Mouse (Mus musculus) common myeloid progenitor, adult 5-6 weeks (primary cell): ENCODE measurements around the gene Ccdc162. TPM values are rescaled to one million over a fixed set of nuclear protein-coding genes. Genes with fewer than 3 reads are reported as not detected.
A peak's percentile ranks its signal among the peaks of the same experiment; 100 is the strongest.

Source experiments
- ATAC-seq: replicated peaks from 2 replicates; pipeline ENCODE4 v1.8.0; 2016; ENCODE audit warnings: low read depth, mild to moderate bottlenecking, moderate TSS enrichment, inconsistent platforms; ENCODE audit not compliant: poor library complexity, severe bottlenecking
- total RNA-seq: library from RNA; stranded (forward); fragments of 200-1000, 187-1606 nt; gene quantifications from 2 replicates; pipeline ENCODE4 v1.2.3, GENCODE M21; 2017

The Ccdc162 gene
- total RNA-seq, 1 experiment from 2014 or later, result not detected

DNA sequence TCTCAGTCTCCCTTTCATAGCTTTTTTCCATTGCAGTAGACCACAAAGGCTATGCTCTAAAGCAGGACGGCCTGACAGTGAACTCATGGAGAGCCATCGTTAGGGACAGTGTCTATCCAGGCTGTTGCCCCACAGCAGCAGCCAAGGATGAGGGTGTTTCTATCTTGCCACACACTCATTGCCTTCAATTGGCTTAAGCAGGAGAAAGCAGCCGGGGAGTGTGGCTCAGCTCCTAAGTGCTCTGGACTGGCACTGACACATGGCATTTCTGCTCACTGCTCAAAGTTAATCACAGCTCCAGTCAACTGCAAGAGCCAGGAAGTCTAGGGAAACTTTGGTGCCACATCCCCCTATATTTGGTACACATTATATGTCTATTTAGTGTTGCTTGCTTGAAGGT is 64.9 kb downstream of the Ccdc162 start:
- no peak for ATAC-seq

DNA sequence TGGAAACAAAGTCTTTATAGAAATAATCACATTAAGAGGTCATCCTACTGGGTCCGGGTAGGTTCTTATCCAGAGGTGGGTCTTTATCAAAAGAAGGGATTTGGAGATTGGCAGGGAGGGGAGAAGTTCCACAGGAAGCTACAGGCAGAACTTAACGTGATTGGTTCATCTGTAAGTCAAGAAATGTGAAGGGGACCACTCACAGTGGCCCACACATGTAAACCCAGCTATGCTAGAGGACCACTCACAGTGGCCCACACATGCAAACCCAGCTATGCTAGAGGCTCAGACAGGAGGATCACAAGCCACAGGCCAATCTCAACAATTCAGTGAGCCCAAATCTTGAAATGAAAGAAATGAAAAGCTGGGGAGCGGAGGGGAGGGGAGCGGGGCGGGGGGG is 67.2 kb downstream of the Ccdc162 start:
- ATAC-seq, result no peak

DNA sequence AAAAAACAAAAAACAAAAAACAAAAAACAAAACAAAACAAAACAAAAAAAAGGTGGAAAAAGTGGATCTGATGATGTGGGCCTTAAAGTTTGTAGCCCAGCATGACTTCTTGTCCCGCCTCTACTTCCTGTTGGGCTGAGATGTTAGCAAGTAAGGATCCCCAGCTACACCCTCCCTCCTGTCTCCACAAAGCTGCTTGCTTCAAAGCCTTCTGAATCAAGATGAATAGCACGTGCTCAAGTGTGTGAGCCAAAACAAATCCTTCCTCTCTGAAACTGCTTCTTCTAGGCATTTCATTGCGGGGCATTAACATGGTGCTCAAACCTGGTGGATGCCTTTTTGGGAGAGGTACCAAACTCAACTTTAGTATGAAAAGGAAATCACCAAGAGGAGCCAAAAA is 77.7 kb downstream of the Ccdc162 start:
- ATAC-seq, result no peak

DNA sequence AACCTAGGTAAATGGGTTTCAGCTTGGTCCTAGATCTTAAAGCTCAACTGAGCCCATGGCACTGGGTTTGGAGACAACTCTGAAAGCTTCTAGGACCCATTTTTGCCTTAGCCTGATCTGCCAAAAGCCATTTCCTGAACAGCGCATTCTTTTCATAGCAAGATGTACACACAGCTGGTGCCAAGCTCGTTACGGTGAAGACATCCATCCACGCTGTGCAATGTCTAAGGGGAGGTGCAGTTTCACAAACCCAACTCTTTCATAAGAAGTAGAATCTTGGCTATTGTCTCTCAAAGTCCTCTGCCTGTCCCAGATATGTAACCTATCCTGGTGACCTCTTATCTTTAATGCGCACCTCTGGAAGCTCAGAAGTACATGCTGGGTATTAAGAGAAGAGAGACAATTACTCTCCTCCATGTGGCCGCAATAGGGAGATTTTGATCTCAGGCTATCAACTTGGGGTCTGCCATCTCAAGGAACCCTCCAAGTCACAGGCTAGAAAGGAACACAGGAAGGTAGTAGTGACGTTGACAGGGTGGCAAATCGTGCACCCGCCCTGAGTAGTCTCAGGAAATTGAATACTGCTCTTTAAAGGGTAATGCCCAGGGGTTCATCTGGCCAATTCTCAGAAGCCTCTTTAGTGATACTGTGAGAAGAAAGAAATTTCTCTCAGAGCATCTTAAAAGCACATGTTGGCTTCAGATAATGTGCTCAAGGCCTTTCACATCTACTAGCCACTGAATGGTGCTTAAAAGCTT is 81.0 kb downstream of the Ccdc162 start:
- ATAC-seq, result peak; percentile 39; the same call in 1 of the 2 replicates

DNA sequence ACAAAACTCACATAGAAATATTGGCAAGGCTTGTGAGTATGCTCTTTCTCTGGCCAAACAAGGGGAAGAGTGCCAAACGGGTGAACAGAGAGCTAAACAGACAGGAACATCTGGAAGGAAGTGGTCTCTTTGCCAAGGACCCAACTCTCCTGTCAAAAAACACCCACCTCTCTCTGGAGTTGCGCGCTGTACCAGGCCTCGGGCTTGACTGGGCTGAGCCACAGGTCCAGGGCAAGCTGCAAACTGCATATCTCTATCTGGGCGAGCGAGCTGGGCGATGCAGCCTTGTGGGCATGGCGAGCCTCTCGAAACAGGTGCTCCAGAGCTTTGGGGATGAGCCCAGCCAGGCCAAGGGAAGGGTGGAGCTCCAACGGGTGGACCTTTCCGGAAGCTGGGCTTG is 82.6 kb downstream of the Ccdc162 start:
- ATAC-seq, result peak; percentile 50

DNA sequence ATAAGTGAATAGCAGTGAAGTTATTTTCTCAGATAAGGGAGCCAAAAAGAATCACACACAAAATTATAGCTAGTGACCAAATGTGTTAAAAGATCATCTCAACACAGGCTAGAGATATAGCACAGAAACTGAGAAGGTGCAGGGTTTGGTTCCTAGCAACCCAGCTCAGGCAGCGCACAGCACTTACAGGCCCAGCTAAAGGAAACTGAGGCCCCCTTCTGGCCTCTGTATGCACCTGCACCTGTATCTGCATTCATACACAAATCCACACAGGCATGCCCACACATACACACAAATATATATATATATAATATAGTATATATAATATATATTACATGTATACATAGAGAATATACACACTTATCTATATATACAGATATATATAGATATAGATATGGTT is 84.4 kb downstream of the Ccdc162 start:
- ATAC-seq, result no peak

DNA sequence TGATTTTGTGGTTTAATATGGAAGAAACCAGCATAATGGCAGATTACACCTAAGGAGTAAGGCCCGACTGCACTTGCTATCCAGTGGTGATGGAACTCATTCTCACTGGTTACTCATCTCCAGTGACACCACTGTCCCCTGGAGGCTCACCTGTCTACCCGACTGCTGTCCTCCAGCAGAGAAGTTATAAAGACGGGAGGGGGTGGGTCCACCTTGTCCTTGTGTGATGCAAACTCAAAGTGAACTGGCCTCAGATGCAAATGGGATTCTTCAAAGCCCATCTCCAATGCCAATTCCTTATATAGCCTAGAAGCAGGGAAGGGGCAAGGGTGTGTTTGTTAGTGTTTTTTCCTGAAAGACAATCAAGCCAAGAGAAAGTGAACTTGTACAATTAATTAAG is 89.4 kb downstream of the Ccdc162 start:
- ATAC-seq, result no peak

DNA sequence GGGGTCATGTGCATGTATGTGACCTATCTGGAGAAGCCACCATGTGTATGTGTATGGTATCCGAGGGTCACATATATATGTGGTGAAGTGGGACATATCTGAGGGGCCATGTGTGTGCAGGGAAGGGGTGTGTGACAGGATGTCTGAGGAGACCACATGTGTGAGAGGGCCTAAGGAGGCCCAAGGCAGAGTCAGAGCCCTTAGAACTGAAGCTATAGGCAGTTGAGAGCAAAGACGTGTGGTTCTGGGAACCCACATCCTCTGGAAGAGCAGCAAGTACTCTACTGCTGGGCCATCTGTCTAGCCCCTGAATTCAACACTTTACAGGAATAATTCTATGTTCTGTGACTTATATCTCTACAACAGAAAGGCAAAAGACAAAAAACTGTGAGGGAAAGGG is 96.4 kb downstream of the Ccdc162 start:
- 0 out of 2 replicates have a peak, but pooled peaks have one; percentile 36 for ATAC-seq

DNA sequence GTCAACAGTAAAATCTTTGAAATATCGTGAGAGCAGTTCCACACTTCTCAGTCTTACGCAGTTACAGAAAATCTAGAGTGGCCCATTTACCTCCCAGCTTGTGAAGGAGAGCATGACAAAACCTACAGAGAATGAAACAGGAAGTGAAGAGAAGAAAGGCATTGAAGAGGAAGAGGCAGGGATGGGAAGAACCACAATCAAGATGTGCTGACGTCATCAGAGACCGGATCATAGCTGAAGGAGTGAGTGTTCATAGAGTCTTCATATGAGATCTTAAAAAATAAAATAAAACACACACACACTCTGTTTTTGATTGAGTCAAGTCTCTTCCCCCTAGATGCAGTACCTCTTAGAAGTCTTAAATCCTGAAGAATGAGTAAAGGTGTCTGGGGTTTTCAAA is 100.9 kb downstream of the Ccdc162 start:
- 0 out of 2 replicates have a peak, but pooled peaks have one; percentile 20 for ATAC-seq

DNA sequence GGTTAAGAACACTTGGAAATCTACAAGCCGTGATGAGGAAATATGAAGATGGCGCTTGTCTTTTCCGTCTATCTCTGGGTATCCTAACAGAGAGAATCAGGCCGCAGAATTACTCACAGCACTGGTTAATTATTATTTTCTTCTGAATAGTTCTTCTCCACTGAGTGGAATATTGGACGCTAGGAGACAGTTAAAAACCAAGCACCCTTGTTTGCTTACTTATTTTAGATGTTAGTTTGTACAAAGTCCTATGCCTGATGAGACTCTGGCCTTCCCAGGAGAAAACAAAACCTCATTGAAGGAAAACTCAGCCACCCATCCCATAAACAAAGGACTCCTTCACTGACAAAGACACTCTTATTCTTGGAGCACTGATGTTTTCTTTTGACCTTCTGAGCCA is 104.5 kb downstream of the Ccdc162 start:
- ATAC-seq, result no peak

DNA sequence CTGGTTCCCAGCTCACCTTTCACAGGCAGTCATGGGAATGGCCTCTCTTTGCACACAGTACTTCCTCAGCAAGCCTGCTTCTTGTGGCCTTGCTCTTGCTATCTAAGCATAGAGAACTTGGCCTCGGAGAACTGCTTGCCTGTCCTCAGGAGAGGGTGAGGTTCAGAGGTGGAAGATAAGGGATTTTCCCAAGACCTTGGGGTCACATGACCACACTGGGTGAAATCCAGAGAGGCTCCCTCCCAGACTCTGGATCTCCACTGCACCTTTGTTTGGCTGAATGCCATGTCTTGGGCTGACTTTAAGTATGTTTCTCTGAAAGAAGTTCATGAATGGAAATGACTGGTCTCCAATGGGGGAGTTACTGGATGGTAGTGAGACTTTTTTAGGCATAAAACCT is 107.0 kb downstream of the Ccdc162 start:
- ATAC-seq, result no peak

DNA sequence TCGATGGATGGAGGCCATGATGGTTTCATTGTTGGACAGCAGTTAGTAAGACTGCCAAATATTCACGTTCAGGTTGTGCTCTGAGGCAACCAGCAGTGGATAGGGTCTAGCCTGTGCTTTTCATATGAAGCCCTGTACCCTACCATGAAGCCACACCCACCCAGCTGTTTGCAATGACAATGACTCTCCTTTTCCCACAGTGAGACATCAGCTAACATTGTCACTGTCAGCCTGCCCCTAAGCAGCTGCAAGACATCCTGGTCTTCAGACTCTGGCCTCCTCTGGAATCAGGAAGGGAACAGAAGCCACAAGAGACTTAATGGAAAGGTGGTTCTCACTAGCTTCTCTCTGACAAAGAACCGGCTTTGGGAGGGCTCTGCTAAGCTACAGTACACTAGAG is 107.9 kb downstream of the Ccdc162 start:
- ATAC-seq, result no peak

DNA sequence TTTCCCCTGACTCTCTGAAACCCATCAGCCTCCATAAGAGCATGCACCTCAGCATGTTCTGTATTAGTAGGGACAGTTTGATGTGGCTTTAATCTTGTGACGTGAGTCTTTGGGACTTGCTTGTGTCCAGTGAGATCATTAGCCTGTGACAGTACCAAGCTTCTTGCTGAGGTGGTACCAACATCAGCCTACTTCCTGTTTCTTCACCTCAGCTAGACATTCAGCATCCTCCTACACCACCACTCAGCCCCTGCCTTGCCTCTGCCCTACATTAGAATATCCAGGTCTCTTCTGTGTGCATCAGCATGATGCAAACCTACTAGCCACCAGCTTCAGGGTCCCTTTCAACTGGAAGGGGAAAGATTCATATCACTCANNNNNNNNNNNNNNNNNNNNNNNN is 113.8 kb downstream of the Ccdc162 start:
- ATAC-seq, result no peak

DNA sequence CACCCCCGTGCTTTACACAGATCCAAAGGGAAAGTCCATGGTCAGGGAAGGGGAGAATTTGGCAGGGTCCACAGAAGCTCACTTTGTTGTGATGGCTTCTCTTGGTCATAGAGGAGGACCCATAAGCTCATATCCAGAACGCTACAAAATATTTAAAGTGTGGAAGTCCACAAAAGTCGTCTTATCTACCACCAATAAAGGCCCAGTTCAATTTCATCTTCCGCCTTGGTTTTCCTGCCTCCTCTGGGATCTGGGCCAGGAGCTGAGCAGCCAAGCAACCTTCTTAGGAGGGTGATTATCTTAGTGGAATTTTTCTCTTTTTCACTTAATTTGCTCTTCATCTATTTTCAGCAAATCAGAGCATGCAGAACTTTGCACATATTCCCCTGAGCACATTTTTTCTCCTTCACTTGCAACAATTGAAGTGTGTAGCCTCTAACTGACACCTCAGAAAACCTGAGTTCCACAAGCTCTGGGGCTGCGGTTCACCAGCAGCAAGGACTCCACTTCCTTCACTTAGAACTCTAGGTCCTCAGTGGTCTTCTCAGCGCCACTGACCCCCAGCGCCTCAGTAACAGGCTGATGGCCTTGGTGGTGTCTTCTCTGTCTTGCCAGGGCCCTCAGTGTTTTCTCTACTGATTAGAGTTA is 114.4 kb downstream of the Ccdc162 start:
- ATAC-seq, result no peak

DNA sequence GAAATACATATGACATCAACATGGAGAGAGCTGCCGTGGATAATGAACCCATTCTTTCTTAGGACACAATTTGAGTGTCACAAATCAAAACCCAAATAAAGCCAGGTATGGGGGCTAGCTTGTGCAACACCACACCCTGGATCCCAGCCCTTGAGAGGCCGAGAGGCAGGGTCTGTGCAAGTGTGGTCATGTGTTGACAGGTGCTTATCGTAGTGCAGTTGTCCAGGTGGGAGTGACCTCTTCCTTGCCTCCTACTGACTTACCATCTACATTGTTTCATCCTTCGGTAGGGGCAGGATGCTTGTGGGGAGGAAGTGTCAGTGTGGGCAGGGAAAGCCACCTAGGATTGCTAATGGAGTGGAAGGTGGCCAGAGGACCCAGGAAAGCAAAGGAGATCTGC is 115.1 kb downstream of the Ccdc162 start:
- ATAC-seq, result no peak

DNA sequence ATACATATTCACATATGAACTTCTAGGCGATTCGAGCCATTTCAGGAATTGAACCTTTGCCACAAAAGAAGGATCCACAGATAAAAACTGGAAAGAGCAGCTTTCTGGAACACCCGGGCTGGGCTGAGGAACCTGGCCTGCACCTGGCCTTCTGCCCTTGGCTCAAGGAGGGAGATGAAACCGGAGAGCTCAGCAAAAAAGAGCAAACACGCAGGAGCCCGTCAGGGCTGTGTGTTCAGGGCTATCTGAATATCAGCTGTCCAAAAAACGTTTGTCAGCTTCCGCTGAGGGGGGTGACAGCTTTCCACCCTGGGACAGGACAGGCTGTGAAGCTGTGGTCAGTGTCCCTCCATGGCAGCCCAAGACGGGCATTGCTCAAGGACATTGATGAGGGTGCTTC is 117.4 kb downstream of the Ccdc162 start:
- ATAC-seq, result no peak

DNA sequence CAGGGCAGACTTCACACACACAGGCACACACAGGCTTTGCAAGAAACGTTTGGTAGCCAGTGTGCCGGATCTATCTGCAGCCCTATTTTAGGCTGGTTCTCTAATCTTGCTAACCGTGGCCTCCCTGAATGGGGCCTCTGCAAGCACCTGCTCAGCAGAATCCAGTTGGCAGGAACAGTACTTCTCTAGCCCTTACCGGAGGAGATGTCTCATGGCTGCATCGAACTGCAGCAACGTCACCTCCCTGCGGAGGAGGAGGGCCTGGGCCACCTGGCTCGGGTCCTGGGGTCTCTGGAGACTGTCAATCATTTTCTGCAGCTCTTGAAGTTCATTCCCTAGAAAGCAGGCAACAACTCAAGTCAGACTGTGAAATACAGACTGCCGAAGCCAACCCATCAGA is 118.2 kb downstream of the Ccdc162 start:
- ATAC-seq, result no peak

DNA sequence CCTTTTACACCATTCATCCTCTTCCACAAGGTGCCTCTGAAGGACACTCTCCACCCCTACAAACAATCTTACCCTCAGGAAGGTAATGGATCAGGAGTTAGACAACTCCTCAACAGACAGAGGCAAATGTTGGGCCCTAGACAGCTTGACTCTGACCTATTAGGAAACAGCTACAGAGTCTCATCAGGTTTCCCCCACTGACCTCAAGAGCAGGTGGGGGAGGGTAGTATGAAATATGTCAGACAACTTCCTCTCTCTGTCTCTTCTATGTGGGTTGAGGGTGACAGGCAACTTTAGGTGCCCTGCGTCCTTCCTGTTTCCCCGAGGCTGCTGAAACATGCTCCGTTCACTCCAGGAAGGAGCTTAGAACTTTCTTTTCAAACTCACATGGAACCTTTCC is 120.9 kb downstream of the Ccdc162 start:
- ATAC-seq, result peak; percentile 94

DNA sequence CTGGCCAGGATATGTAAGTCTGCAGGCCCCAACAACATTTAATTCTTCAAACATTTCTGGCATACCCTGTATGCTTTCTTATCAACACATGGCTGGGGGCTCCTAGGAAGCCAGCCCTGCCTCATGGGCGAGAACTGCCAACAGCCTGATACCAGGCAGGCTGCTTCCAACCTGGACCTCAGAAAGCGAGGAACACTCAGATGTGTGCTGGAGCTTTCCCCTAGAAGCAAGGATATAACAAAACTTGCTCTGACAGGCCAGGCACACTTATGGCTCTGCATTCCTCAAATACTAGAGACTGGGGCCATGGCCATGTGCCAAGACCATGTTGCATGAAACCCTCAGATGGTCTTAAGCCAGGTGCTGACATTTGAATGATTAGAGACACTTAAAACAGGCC is 121.5 kb downstream of the Ccdc162 start:
- no peak for ATAC-seq

DNA sequence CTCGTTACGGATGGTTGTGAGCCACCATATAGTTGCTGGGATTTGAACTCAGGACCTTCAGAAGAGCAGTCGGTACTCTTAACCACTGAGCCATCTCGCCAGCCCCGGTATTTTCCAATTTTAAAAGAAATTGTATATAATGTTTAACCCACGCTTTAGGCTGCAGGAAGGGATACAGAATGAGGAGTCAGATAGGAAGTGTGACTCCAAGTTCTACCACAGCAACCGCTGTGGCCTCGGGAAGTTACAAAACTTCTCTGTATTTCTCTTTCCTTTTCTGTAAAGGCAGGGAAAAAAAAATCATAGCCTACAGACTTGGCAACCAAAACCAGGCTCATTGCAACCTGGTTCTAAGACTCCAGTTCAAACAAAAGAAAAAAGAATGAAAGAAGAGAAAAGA is 122.0 kb downstream of the Ccdc162 start:
- ATAC-seq, result peak; percentile 45; the same call in 1 of the 2 replicates

DNA sequence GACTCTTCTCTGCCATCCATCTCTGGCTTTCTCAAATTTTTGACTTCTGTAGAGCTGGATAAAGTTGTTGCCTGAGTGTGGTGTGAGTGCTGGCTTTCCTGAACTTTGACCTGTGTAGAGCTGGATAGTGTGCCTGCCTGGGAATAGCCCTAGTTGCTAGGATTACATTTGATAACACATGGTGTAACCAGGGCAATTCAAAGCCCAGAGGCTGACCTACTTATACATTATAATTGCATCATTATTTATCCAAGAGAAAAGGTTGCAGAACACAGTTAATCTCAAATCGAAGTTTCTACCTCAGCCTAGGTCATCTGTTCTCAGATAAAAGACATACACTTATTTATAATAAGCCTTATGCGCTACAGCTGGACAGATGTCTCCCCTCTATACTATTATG is 127.8 kb downstream of the Ccdc162 start:
- no peak for ATAC-seq
